In the genomic region with DNA sequence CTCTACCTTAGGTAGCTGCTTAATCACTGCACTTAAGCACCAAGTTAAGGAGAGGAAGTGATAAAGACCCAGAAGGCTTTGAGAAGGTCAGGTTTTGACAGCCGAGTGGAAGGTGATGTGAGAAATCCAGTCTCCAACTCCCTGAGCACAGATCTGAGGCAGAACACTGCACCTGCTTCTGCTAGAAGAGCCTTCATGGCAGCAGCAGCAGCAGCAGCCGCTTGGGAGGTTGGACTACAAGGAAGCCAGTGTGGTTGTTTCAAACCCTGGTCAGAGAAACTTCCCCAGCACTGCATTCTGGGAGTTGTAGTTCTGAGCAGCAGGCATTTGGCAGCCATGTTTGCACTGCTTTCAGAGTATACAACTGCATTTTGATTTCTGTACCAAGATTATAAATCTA, we compare ENCODE assay signal across 8 mouse cellular contexts.
DNase-seq lines count a peak whose midpoint lies in the region; ATAC-seq and TF ChIP-seq lines count a peak whose summit lies in the region.

No protein-coding gene starts in this region.

- H3K9me3 ChIP-seq in erythroblast, embryonic 14.5 days (ENCODE audit: control insufficient read depth, low read length), result no peaks in the 10 kb centered on the region
- H3K9me3 ChIP-seq in heart, embryonic 12.5 days (replicated peaks), result no peaks in the 10 kb centered on the region
- no peaks in the 10 kb centered on the region for H3K9me3 ChIP-seq in liver, embryonic 14.5 days (ENCODE audit: control insufficient read depth, low read length)

- H3K4me1 ChIP-seq in erythroblast, embryonic 14.5 days (ENCODE audit: control insufficient read depth), result no peaks in the 10 kb centered on the region
- peaks cover 36% of the 10 kb centered on the region for H3K4me1 ChIP-seq in heart, embryonic 12.5 days (replicated peaks)
- H3K4me1 ChIP-seq in liver, embryonic 14.5 days (replicated peaks; ENCODE audit: control insufficient read depth in 2 of 2, insufficient read depth in 2 of 2, low read length in 1 of 2), result no peaks in the 10 kb centered on the region; a peak in 1 of 4 replicates

- no peak for ATAC-seq in erythroblast, adult 5-6 weeks (replicated peaks; ENCODE audit: low FRiP score, poor library complexity, severe bottlenecking)
- ATAC-seq in heart, embryonic 12.5 days (ENCODE audit: insufficient number of reproducible peaks, low FRiP score), result no peak
- ATAC-seq in liver, embryonic 14.5 days (ENCODE audit: insufficient read depth), result peak; percentile 37; the same call in 1 of the 2 replicates

- no peak for TF ChIP-seq EP300 in liver, embryonic 14.5 days (IDR thresholded peaks at IDR 0.05; ENCODE audit: low read depth)

- peak overlapping the region; percentile 52 for H3K4me2 ChIP-seq in heart, embryonic 12.5 days
- H3K4me2 ChIP-seq in liver, embryonic 14.5 days (ENCODE audit: low read depth), result peak overlapping the region; percentile 44

- no peaks in the 10 kb centered on the region for H3K27me3 ChIP-seq in erythroblast, embryonic 14.5 days (ENCODE audit: control insufficient read depth)
- H3K27me3 ChIP-seq in heart, embryonic 12.5 days (replicated peaks), result no peaks in the 10 kb centered on the region
- no peaks in the 10 kb centered on the region for H3K27me3 ChIP-seq in liver, embryonic 14.5 days (ENCODE audit: control insufficient read depth, insufficient read depth, low read length)

- peak; percentile 49 for DNase-seq in embryo, embryonic 9.5 days (ENCODE audit: extremely low spot score)
- peak; percentile 75 for DNase-seq in kidney, postnatal 10 days
- DNase-seq in liver, embryonic 14.5 days (ENCODE audit: low read depth in 3 of 3, low spot score in 3 of 3), result peak in 1 of 3 experiments; percentile 27
- DNase-seq in natural killer cell, adult 2 months (ENCODE audit: low spot score in 2 of 2), result peak; percentile 25 to 47
- peak; percentile 50 to 66 for DNase-seq in thymus, adult 18-20 months

- no peaks in the 10 kb centered on the region for H3K36me3 ChIP-seq in erythroblast, embryonic 14.5 days (ENCODE audit: control insufficient read depth)
- no peaks in the 10 kb centered on the region for H3K36me3 ChIP-seq in heart, embryonic 12.5 days
- no peaks in the 10 kb centered on the region for H3K36me3 ChIP-seq in liver, embryonic 14.5 days (replicated peaks; ENCODE audit: control insufficient read depth, insufficient read depth, low read depth)

- no peak overlapping the region for H3K27ac ChIP-seq in heart, embryonic 12.5 days (ENCODE audit: poor library complexity, severe bottlenecking)
- no peak overlapping the region for H3K27ac ChIP-seq in liver, embryonic 14.5 days

- no peak for TF ChIP-seq CTCF in liver, embryonic 14.5 days (IDR thresholded peaks at IDR 0.05; ENCODE audit: low read depth)

- H3K9ac ChIP-seq in heart, embryonic 12.5 days, result no peak overlapping the region
- no peak overlapping the region for H3K9ac ChIP-seq in liver, embryonic 14.5 days (replicated peaks)

- H3K4me3 ChIP-seq in erythroblast, embryonic 14.5 days (replicated peaks), result peak overlapping the region; percentile 18
- peak overlapping the region; percentile 18; the same call in 1 of the 2 replicates for H3K4me3 ChIP-seq in heart, embryonic 12.5 days
- peak overlapping the region in 1 of 2 experiments; percentile 34; a peak in 1 of 4 replicates for H3K4me3 ChIP-seq in liver, embryonic 14.5 days (ENCODE audit: insufficient read depth in 1 of 2, low read depth in 2 of 2, low read length in 2 of 2)

- WGBS in heart, embryonic 12.5 days, result 17% methylated on average over 2 of the region's 2 CpGs
- WGBS in liver, embryonic 14.5 days (ENCODE audit: insufficient replicate concordance), result 14% methylated on average over 2 of the region's 2 CpGs
